Comparison of ENCODE assay signal across 16 mouse cellular contexts in the genomic region with DNA sequence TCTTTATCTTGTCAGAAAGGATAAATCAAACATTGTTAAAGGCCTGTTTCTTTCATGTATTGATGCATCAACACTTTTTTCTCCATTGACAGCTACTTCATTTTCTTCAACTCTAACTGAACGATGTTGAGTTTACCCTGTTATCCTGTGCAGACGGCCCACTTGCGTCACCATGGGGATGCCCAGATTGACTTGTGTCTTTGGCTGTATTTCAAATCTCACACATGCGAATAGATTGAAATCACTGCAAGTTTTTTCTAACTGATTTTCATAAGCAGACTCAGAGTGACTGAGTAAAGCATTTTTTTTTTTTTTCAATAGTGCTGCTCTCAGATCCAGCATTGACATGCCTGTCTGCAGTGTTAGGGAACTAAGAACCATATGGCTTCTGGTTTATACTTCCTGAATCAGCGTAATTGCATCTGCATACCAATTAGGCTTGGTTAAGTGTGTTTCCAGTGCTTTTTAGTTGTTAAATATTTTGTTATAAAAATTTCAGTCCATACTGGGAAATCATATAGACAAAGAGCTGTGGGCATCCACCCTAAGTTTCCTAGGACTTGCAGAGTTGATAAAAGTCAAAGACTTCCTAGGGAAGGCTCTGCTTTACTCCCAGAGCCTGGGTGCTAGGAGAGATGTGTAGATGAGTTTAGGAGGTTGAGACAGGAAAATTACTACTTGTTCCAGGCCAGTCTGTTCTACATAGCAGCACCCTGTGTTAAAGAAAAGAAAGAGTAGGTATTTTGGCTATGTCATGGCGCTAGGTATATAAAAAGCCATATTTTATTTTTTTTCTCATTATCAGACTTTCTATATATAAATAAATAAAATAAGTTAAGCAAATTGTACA.
DNase-seq lines count a peak whose midpoint lies in the region; ATAC-seq lines count a peak whose summit lies in the region.
"Had no signal": no experiment of that assay in that cellular context is flagged by ENCODE, and none has a peak within 500 bp of the region (broad histone marks: within the 10 kb centered on the region; RNA-seq: fewer than 3 reads in every experiment).

No protein-coding gene starts in this region.

- peak overlapping the region; percentile 56; the same call in 1 of the 2 replicates for H3K27ac ChIP-seq in kidney, embryonic 15.5 days
- H3K27ac ChIP-seq: gastrocnemius, adult 2 months; limb, embryonic 13.5 days; stomach, embryonic 15.5 days had no signal

- H3K4me2 ChIP-seq in kidney, embryonic 15.5 days = no peak overlapping the region
- H3K4me2 ChIP-seq: limb, embryonic 13.5 days; stomach, embryonic 15.5 days had no signal

- peaks cover 11% of the 10 kb centered on the region for H3K4me1 ChIP-seq in kidney, embryonic 15.5 days
- H3K4me1 ChIP-seq: stomach, embryonic 15.5 days had no signal

- 69% methylated on average over 6 of the region's 6 CpGs for WGBS in kidney, embryonic 15.5 days

- no peak overlapping the region for H3K4me3 ChIP-seq in kidney, embryonic 15.5 days (replicated peaks)
- H3K4me3 ChIP-seq: gastrocnemius, adult 2 months; limb, embryonic 13.5 days; stomach, embryonic 15.5 days had no signal

- no peaks in the 10 kb centered on the region for H3K9me3 ChIP-seq in kidney, embryonic 15.5 days (replicated peaks)
- H3K9me3 ChIP-seq: limb, embryonic 13.5 days; stomach, embryonic 15.5 days had no signal

- no peak for DNase-seq in kidney, postnatal 10 days
- peak; percentile 50 to 61 for DNase-seq in right cerebral cortex, postnatal 10 days (ENCODE audit: low spot score in 2 of 2)
- no peak for DNase-seq in right cerebral cortex, postnatal 36 days (ENCODE audit: low spot score in 2 of 2)
- peak; percentile 74 to 87 for DNase-seq in layer of hippocampus, adult 18-20 months (ENCODE audit: low spot score in 2 of 2)
- DNase-seq in adrenal gland, adult (ENCODE audit: inconsistent age in 2 of 2, low spot score in 1 of 2) = no peak
- DNase-seq in embryo, embryonic 10.5 days (ENCODE audit: low spot score) = no peak
- DNase-seq: adrenal gland, postnatal 25 days; cerebellum, adult 8-10 months; gastrocnemius, adult 2 months; kidney, postnatal 36 days; lung, adult 2 months; right cerebral cortex, postnatal 14 days had no signal

- no peaks in the 10 kb centered on the region for H3K36me3 ChIP-seq in kidney, embryonic 15.5 days
- H3K36me3 ChIP-seq: limb, embryonic 13.5 days; stomach, embryonic 15.5 days had no signal

- H3K9ac ChIP-seq in kidney, embryonic 15.5 days = no peak overlapping the region
- H3K9ac ChIP-seq: limb, embryonic 13.5 days; stomach, embryonic 15.5 days had no signal

- ATAC-seq in kidney, embryonic 15.5 days (replicated peaks; ENCODE audit: low FRiP score) = no peak
- ATAC-seq: inflammation-experienced regulatory T-cells, adult 6 months had no signal

- no peaks in the 10 kb centered on the region for H3K27me3 ChIP-seq in kidney, embryonic 15.5 days
- H3K27me3 ChIP-seq: limb, embryonic 13.5 days; stomach, embryonic 15.5 days had no signal

Comparison
In these comparisons a context has a peak if more than half of its experiments do, and no peak if none do; other contexts are left out.
1. DNase-seq: peak in right cerebral cortex, postnatal 10 days (2 of 2) and layer of hippocampus, adult 18-20 months (2 of 2); none in kidney, postnatal 10 days (single experiment), right cerebral cortex, postnatal 36 days (0 of 2), adrenal gland, adult (0 of 2) and embryo, embryonic 10.5 days (single experiment).